Mouse (Mus musculus) hindbrain, postnatal 0 days (tissue): ENCODE measurements around the gene Ankrd40. TPM values are rescaled to one million over a fixed set of nuclear protein-coding genes. Genes with fewer than 3 reads are reported as not detected.

ENCODE experiments used
- ATAC-seq: fragments of 200-750 bp; cut with Nextera tagmentation; 2 replicates; pipeline ENCODE4 v1.8.0; 2017; ENCODE audit warnings: mild to moderate bottlenecking, moderate TSS enrichment, moderate library complexity
- DNase-seq: peaks from one replicate; pipeline ENCODE4 v3.0.0-alpha.2; 2015; ENCODE audit warnings: low spot score
- H3K27ac ChIP-seq: fragments of 300-500 bp; sonication (generic); 2 replicates; pipeline ENCODE4 v1.5.1; 2014; ENCODE audit warnings: mild to moderate bottlenecking
- H3K27me3 ChIP-seq: fragments of 300-500 bp; sonication (generic); 2 replicates; pipeline ENCODE4 v1.6.1; 2014; ENCODE audit warnings: low read length, mixed read lengths; ENCODE audit not compliant: insufficient read depth
- H3K36me3 ChIP-seq: fragments of 300-500 bp; sonication (generic); 2 replicates; pipeline ENCODE4 v1.6.1; 2014; ENCODE audit warnings: low read length, mixed read lengths; ENCODE audit not compliant: insufficient read depth
- H3K4me1 ChIP-seq: fragments of 300-500 bp; sonication (generic); 2 replicates; pipeline ENCODE4 v1.6.1; 2014; ENCODE audit warnings: antibody characterized with exemption, low read length, mixed read lengths; ENCODE audit not compliant: insufficient read depth
- H3K4me2 ChIP-seq: fragments of 300-500 bp; sonication (generic); 2 replicates; pipeline ENCODE4 v1.6.1; 2014; ENCODE audit warnings: low read depth, mild to moderate bottlenecking, low read length, moderate library complexity, mixed read lengths
- H3K4me3 ChIP-seq: fragments of 300-500 bp; sonication (generic); 2 replicates; pipeline ENCODE4 v1.5.1; 2014; ENCODE audit warnings: low read length
- H3K9ac ChIP-seq: fragments of 300-500 bp; sonication (generic); replicated peaks from 2 replicates; pipeline ENCODE4 v1.6.1; 2014; ENCODE audit warnings: mild to moderate bottlenecking, low read length, moderate library complexity, mixed read lengths
- H3K9me3 ChIP-seq: fragments of 300-500 bp; sonication (generic); 2 replicates; pipeline ENCODE4 v1.6.1; 2016; ENCODE audit warnings: low read length, mixed read lengths
- CTCF ChIP-seq: IDR thresholded peaks from 2 replicates; pipeline ENCODE4 v1.5.1; 2016; ENCODE audit warnings: antibody characterized with exemption, control low read depth, low read depth
- WGBS: fragments of 180-500 bp; shearing (Covaris S2); extraction: QIAGEN DNeasy Blood & Tissue Kit; methylation state at CpG from one replicate; pipeline ENCODE4 v1.1.7; 2014; 5-methylcytosine and 5-hydroxymethylcytosine counted together
- polyA plus RNA-seq: library from polyadenylated mRNA; unstranded; fragments of >200 nt; fragmentation: Nextera tagmentation; extraction: Ambion mirVana; gene quantifications from 2 replicates; pipeline ENCODE4 v1.2.1, GENCODE M21; 2015
- total RNA-seq: library from RNA; depleted of rRNA; stranded (reverse); fragments of >200 nt; gene quantifications from 2 replicates; pipeline ENCODE4 v1.2.3, GENCODE M21; 2014; rRNA removed

Ankrd40 gene
- 48.1 and 69.1 TPM in 2 replicates for total RNA-seq
- 15.1 and 16.2 TPM in 2 replicates for polyA plus RNA-seq

- peak; percentile 5; the same call in 1 of the 2 replicates for TF ChIP-seq CTCF
- ATAC-seq (peak; percentile 90), DNase-seq (peak; percentile 97)
- peak within 1 kb of the TSS; percentile 87 for H3K9ac ChIP-seq
- peak within 1 kb of the TSS; percentile 100 for H3K27ac ChIP-seq
- H3K36me3 ChIP-seq = no peaks in the 10 kb centered on the region
- H3K27me3 ChIP-seq = no peaks in the 10 kb centered on the region
- no peaks in the 10 kb centered on the region for H3K9me3 ChIP-seq
- whole genome bisulfite sequencing = 2% methylated on average over 72 of the region's 78 CpGs
- peaks cover 15% of the 10 kb centered on the region; the same call in 1 of the 2 replicates for H3K4me1 ChIP-seq
- peak within 1 kb of the TSS; percentile 77 for H3K4me3 ChIP-seq
- H3K4me2 ChIP-seq = peak within 1 kb of the TSS; percentile 80
Measured at GRCm38 (mm10) chr11:94327693-94328643, at the start of gene Ankrd40. TSS of gene Ankrd40 (plus strand) at chr11:94328001.

- ATAC-seq = peak; percentile 46; the same call in 1 of the 2 replicates
- no peak for TF ChIP-seq CTCF
- WGBS = 74% methylated on average over 11 of the region's 11 CpGs
Measured at GRCm38 (mm10) chr11:94281199-94282181, 46.3 kb upstream of the Ankrd40 start, which contains the start of gene Gm21885. TSS of gene Gm21885 (plus strand) at chr11:94281873.

GRCm38 (mm10) chr11:94282291-94282690, 45.5 kb upstream of the Ankrd40 start:
- no peaks in the 10 kb centered on the region for H3K9me3 ChIP-seq
- peak; percentile 14 for DNase-seq
- no peak overlapping the region for H3K4me3 ChIP-seq
- no peak overlapping the region for H3K4me2 ChIP-seq
- H3K27me3 ChIP-seq = no peaks in the 10 kb centered on the region
- no peak for TF ChIP-seq CTCF
- no peaks in the 10 kb centered on the region for H3K4me1 ChIP-seq
- no peak for ATAC-seq
- no peak overlapping the region for H3K9ac ChIP-seq
- no peaks in the 10 kb centered on the region for H3K36me3 ChIP-seq
- WGBS = 48% methylated on average over 5 of the region's 5 CpGs
- H3K27ac ChIP-seq = no peak overlapping the region; the same call in 1 of the 2 replicates

More at GRCm38 (mm10) chr11:94281199-94282181, 46.3 kb upstream of the Ankrd40 start, which contains the start of gene Gm21885:
- DNase-seq = peak; percentile 71
- Histone ChIP-seq H3K4me3 (no peak within 1 kb of the TSS), H3K4me2 (no peak within 1 kb of the TSS), H3K9me3 (no peaks in the 10 kb centered on the region), H3K27ac (no peak within 1 kb of the TSS; the same call in 1 of the 2 replicates), H3K27me3 (no peaks in the 10 kb centered on the region), H3K36me3 (no peaks in the 10 kb centered on the region), H3K4me1 (no peaks in the 10 kb centered on the region), H3K9ac (no peak within 1 kb of the TSS)

- DNase-seq (no peak), ATAC-seq (no peak)
- Histone ChIP-seq H3K36me3 (peaks cover 6% of the 10 kb centered on the region), H3K9ac (no peak overlapping the region), H3K9me3 (no peaks in the 10 kb centered on the region), H3K4me3 (no peak overlapping the region), H3K4me1 (no peaks in the 10 kb centered on the region), H3K27ac (no peak overlapping the region), H3K4me2 (no peak overlapping the region), H3K27me3 (no peaks in the 10 kb centered on the region)
- no peak for TF ChIP-seq CTCF
- 92% methylated on average over 6 of the region's 6 CpGs for WGBS
Measured at GRCm38 (mm10) chr11:94283536-94284099, 44.2 kb upstream of the Ankrd40 start.

- ATAC-seq = peak; percentile 28; the same call in 1 of the 2 replicates
- H3K4me1 ChIP-seq = no peaks in the 10 kb centered on the region
- no peaks in the 10 kb centered on the region for H3K9me3 ChIP-seq
- no peak overlapping the region for H3K9ac ChIP-seq
- no peaks in the 10 kb centered on the region for H3K27me3 ChIP-seq
- DNase-seq = no peak
- no peak overlapping the region for H3K4me2 ChIP-seq
- H3K4me3 ChIP-seq = no peak overlapping the region
- no peak for TF ChIP-seq CTCF
- WGBS = 83% methylated on average over 11 of the region's 11 CpGs
- H3K27ac ChIP-seq = no peak overlapping the region
- H3K36me3 ChIP-seq = peaks cover 24% of the 10 kb centered on the region
Measured at GRCm38 (mm10) chr11:94285886-94286574, 41.8 kb upstream of the Ankrd40 start.
